Mouse (Mus musculus) right cerebral cortex, postnatal 10 days (tissue): Measurements from ENCODE around the gene Cyb561d1.
A peak's percentile ranks its signal among the peaks of the same experiment; 100 is the strongest.

Source experiments
- DNase-seq, 2 experiments: peaks; one replicate each; pipeline ENCODE4 v3.0.0; 2021; ENCODE audit warnings: low spot score in 2 of 2

The Cyb561d1 gene

GRCm38 (mm10) chr3:108203621-108204325 is 2.8 kb upstream of the Cyb561d1 start:
- peak in 1 of 2 experiments; percentile 82 for DNase-seq

- no peak for DNase-seq
These were observed 2.2 kb upstream of the Cyb561d1 start for GRCm38 (mm10) chr3:108203212-108203611.

- no peak for DNase-seq
These were observed 1.5 kb upstream of the Cyb561d1 start for GRCm38 (mm10) chr3:108202506-108202905.

- peak in 1 of 2 experiments; percentile 37 for DNase-seq
These were observed 1.8 kb downstream of the Cyb561d1 start for GRCm38 (mm10) chr3:108199231-108199630.

GRCm38 (mm10) chr3:108197066-108197497 is 3.9 kb downstream of the Cyb561d1 start:
- peak; percentile 88 to 92 for DNase-seq

GRCm38 (mm10) chr3:108195941-108196590 is 4.9 kb downstream of the Cyb561d1 start:
- peak; percentile 69 to 79 for DNase-seq

GRCm38 (mm10) chr3:108195287-108195686 is 5.7 kb downstream of the Cyb561d1 start:
- peak in 1 of 2 experiments; percentile 21 for DNase-seq

- peak in 1 of 2 experiments; percentile 30 for DNase-seq
These were observed 7.3 kb downstream of the Cyb561d1 start for GRCm38 (mm10) chr3:108193686-108194085.

- peak in 1 of 2 experiments; percentile 19 for DNase-seq
These were observed 11.1 kb downstream of the Cyb561d1 start for GRCm38 (mm10) chr3:108189897-108190296.

GRCm38 (mm10) chr3:108188716-108189490 is 12.1 kb downstream of the Cyb561d1 start:
- peak in 1 of 2 experiments; percentile 33 for DNase-seq

- DNase-seq: peak; percentile 36 to 44
These were observed 13.8 kb downstream of the Cyb561d1 start for GRCm38 (mm10) chr3:108187111-108187795.

GRCm38 (mm10) chr3:108186098-108187047 is 14.6 kb downstream of the Cyb561d1 start, which contains the start of gene Amigo1:
TSS of gene Amigo1 (plus strand) at chr3:108186335.
- peak; percentile 27 to 57 for DNase-seq

GRCm38 (mm10) chr3:108185460-108186097 is 15.4 kb downstream of the Cyb561d1 start:
- DNase-seq: peak in 1 of 2 experiments; percentile 28

- peak in 1 of 2 experiments; percentile 20 for DNase-seq
These were observed 16.3 kb downstream of the Cyb561d1 start for GRCm38 (mm10) chr3:108184742-108185141.

GRCm38 (mm10) chr3:108180514-108180913 is 20.5 kb downstream of the Cyb561d1 start:
- no peak for DNase-seq

- no peak for DNase-seq
These were observed 22.0 kb downstream of the Cyb561d1 start for GRCm38 (mm10) chr3:108178756-108179715.

GRCm38 (mm10) chr3:108174672-108175531 is 26.1 kb downstream of the Cyb561d1 start:
- DNase-seq: peak; percentile 84 to 87

GRCm38 (mm10) chr3:108169199-108169598 is 31.8 kb downstream of the Cyb561d1 start:
- DNase-seq: peak; percentile 19 to 24
